Mouse (Mus musculus) forebrain, embryonic 13.5 days (tissue): ENCODE results near the gene Lrch1. TPM values are rescaled to one million over a fixed set of nuclear protein-coding genes. Genes with fewer than 3 reads are reported as not detected.

ENCODE experiments used
- ATAC-seq: fragments of 200-750 bp; cut with Nextera tagmentation; 2 replicates; pipeline ENCODE4 v1.8.0; 2017
- H3K27ac ChIP-seq: fragments of 300-500 bp; sonication (generic); 2 replicates; pipeline ENCODE4 v1.5.1; 2015; ENCODE audit warnings: inconsistent platforms, mild to moderate bottlenecking, moderate library complexity
- H3K27me3 ChIP-seq: fragments of 300-500 bp; sonication (generic); 2 replicates; pipeline ENCODE4 v1.6.1; 2015; ENCODE audit warnings: mild to moderate bottlenecking, inconsistent platforms
- H3K36me3 ChIP-seq: fragments of 300-500 bp; sonication (generic); 2 replicates; pipeline ENCODE4 v1.6.1; 2015; ENCODE audit warnings: mild to moderate bottlenecking, inconsistent platforms; ENCODE audit not compliant: poor library complexity, severe bottlenecking
- H3K4me1 ChIP-seq: fragments of 300-500 bp; sonication (generic); 2 replicates; pipeline ENCODE4 v1.6.1; 2015; ENCODE audit warnings: inconsistent platforms
- H3K4me2 ChIP-seq: fragments of 300-500 bp; sonication (generic); 2 replicates; pipeline ENCODE4 v1.6.1; 2015; ENCODE audit warnings: inconsistent platforms, mild to moderate bottlenecking, moderate library complexity
- H3K4me3 ChIP-seq: fragments of 300-500 bp; sonication (generic); 2 replicates; pipeline ENCODE4 v1.5.1; 2015; ENCODE audit warnings: mild to moderate bottlenecking, inconsistent platforms
- H3K9ac ChIP-seq: fragments of 300-500 bp; sonication (generic); 2 replicates; pipeline ENCODE4 v1.6.1; 2015; ENCODE audit warnings: mild to moderate bottlenecking, inconsistent platforms
- H3K9me3 ChIP-seq: fragments of 300-500 bp; sonication (generic); replicated peaks from 2 replicates; pipeline ENCODE4 v1.6.1; 2016; ENCODE audit warnings: inconsistent platforms
- WGBS: fragments of 180-500 bp; shearing (Covaris S2); methylation state at CpG from one replicate; pipeline ENCODE4 v1.1.7; 2015; 5-methylcytosine and 5-hydroxymethylcytosine counted together
- polyA plus RNA-seq: library from polyadenylated mRNA; unstranded; fragments of >200 nt; fragmentation: Nextera tagmentation; extraction: Ambion mirVana; gene quantifications from 2 replicates; pipeline ENCODE4 v1.2.1, GENCODE M21; 2015

The Lrch1 gene
- polyA plus RNA-seq, 1 experiment from 2014 or later: 7.9 TPM

DNA sequence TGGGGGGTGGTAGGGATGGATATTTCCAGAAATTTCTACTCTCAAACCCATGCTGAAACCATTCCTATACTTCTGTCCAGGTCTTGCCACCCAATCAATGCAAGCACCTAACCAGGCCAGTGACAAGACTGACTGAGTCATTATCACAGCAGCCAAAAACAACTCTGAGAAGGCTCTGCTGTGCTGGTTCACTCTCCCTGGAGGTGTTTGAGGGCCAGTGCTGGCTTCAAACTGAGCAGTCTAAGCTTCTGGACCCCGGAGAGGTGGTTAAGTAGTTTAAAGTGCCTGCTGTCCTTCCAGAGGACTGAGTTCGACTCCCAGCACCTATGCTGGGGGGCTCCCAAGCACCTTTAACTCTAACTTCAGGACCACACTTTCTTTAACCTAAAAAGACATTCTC is 107.3 kb downstream of the Lrch1 start:
- no peaks in the 10 kb centered on the region for H3K27me3 ChIP-seq
- 61% methylated on average over 2 of the region's 2 CpGs for WGBS

DNA sequence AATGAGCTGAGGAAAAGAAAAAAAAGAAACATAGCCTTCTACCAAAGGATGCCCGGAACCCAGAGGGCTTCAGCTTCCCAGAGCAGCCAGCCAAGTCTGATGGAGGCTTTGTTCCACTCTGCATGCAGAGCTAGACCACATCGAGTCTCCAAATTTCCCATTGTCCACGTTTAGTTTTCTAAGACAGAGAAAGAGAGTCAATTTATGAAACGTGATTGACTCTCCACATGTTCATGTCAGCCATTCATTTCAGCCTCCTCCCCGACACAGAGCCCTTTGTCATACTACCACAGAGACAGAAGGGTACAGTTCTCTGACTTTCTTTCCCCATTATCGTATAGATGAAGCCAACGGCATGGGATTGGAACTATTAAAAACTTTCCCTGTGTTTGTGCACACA is 108.9 kb downstream of the Lrch1 start:
- Histone ChIP-seq H3K4me3 (no peak overlapping the region), H3K27me3 (no peaks in the 10 kb centered on the region), H3K27ac (no peak overlapping the region), H3K4me1 (no peaks in the 10 kb centered on the region), H3K9me3 (no peaks in the 10 kb centered on the region), H3K9ac (no peak overlapping the region), H3K36me3 (no peaks in the 10 kb centered on the region), H3K4me2 (no peak overlapping the region)
- no peak for ATAC-seq
- WGBS: 87% methylated on average over 7 of the region's 7 CpGs

More for the DNA sequence above, 107.3 kb downstream of the Lrch1 start:
- no peak overlapping the region for H3K4me2 ChIP-seq
- H3K9ac ChIP-seq: no peak overlapping the region
- no peak overlapping the region for H3K4me3 ChIP-seq
- no peaks in the 10 kb centered on the region for H3K4me1 ChIP-seq
- H3K27ac ChIP-seq: no peak overlapping the region
- no peaks in the 10 kb centered on the region for H3K9me3 ChIP-seq
- ATAC-seq: no peak
- H3K36me3 ChIP-seq: no peaks in the 10 kb centered on the region

DNA sequence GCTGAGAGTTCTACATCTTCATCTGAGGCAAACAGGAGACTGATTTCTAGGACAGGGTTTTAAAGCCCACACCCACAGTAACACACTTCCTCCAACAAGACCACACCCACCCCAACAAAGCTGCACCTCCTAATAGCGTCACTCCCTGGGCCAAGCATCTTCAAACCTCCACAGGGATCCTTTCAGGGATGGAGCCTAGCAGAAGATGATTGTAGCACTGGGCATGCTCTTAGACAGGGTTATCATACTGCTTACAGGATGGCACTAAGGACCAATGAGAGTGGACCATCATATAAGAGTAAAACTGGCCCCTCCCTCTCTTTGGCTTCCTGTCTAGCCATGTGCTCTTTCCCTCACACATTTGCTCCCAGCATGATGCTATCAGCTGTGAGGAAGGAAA is 112.7 kb downstream of the Lrch1 start:
- 56% methylated on average over 1 of the region's 1 CpGs for WGBS
- no peaks in the 10 kb centered on the region for H3K4me1 ChIP-seq

DNA sequence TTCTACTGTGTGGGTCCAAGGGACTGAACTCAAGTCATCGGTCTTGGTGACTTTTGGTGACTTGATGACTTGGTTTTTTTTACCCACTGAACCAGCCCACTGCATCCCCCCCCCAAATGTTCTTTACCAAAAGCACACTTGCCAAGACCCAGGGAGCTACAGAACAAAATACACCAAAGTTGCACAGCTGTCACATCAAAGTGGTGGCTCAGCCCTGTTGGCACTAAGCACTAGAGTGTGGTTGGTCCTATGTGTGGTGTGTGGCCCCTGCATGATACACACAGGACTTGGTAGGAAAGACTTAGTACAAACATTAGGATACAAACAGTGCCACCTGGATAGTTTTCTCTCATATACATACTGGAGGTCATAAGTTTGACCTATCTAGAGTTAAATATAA is 113.5 kb downstream of the Lrch1 start:
- 93% methylated on average over 1 of the region's 1 CpGs for WGBS
- Histone ChIP-seq H3K36me3 (no peaks in the 10 kb centered on the region), H3K9me3 (no peaks in the 10 kb centered on the region), H3K27me3 (no peaks in the 10 kb centered on the region), H3K9ac (no peak overlapping the region), H3K27ac (no peak overlapping the region), H3K4me1 (no peaks in the 10 kb centered on the region), H3K4me2 (no peak overlapping the region), H3K4me3 (no peak overlapping the region)
- ATAC-seq: no peak

More for the DNA sequence above, 112.7 kb downstream of the Lrch1 start:
- no peak overlapping the region for H3K9ac ChIP-seq
- H3K27ac ChIP-seq: no peak overlapping the region
- H3K4me3 ChIP-seq: no peak overlapping the region
- no peaks in the 10 kb centered on the region for H3K36me3 ChIP-seq
- no peak overlapping the region for H3K4me2 ChIP-seq
- H3K9me3 ChIP-seq: no peaks in the 10 kb centered on the region
- no peaks in the 10 kb centered on the region for H3K27me3 ChIP-seq
- ATAC-seq: peak; percentile 41; the same call in 1 of the 2 replicates

DNA sequence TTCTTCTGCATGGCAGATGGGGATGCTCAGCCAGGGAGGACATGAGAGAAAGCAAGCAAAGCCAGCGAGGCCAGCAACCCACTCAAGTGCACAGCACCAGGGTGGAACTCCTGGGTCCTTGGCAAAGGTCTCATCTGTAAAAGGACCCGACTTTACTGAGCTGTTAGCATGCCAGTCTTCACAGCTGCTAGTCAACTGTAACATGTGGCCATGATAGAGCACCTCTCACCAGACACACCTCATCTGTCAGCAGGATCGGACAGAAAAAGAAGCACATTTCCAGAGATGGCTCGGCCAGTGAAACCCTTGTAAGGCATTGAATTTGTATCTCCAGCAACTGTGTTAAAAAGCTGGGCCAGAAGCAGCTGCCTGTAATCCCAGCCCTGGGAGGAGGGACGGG is 116.0 kb downstream of the Lrch1 start:
- Histone ChIP-seq H3K4me1 (no peaks in the 10 kb centered on the region), H3K9me3 (no peaks in the 10 kb centered on the region), H3K36me3 (no peaks in the 10 kb centered on the region), H3K27me3 (no peaks in the 10 kb centered on the region), H3K9ac (no peak overlapping the region), H3K4me2 (no peak overlapping the region), H3K27ac (no peak overlapping the region), H3K4me3 (no peak overlapping the region)
- 86% methylated on average over 5 of the region's 5 CpGs for WGBS
- ATAC-seq: no peak

DNA sequence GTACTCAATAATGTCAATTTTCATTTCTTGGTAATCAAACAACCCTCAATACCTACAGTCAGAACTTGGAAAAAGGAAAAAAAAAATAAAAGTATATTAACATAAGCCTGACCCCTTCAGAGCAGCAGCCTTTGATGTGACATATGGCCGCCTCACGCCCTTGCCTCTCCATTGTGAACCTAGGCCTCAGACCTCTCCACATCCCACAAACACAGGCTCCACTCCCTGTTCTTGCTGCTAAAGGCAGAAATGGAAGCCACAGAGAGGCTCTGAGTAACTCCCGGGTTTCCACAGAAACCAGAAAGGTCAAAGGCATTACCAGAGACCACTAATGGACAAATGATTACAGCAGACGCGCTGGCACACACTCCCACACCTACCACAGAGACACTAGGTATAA is 116.6 kb downstream of the Lrch1 start:
- 79% methylated on average over 5 of the region's 5 CpGs for WGBS
- no peaks in the 10 kb centered on the region for H3K9me3 ChIP-seq
- H3K4me3 ChIP-seq: no peak overlapping the region
- H3K27ac ChIP-seq: no peak overlapping the region
- no peak for ATAC-seq
- H3K27me3 ChIP-seq: no peaks in the 10 kb centered on the region
- no peak overlapping the region for H3K4me2 ChIP-seq
- H3K4me1 ChIP-seq: no peaks in the 10 kb centered on the region
- no peaks in the 10 kb centered on the region for H3K36me3 ChIP-seq
- no peak overlapping the region for H3K9ac ChIP-seq

DNA sequence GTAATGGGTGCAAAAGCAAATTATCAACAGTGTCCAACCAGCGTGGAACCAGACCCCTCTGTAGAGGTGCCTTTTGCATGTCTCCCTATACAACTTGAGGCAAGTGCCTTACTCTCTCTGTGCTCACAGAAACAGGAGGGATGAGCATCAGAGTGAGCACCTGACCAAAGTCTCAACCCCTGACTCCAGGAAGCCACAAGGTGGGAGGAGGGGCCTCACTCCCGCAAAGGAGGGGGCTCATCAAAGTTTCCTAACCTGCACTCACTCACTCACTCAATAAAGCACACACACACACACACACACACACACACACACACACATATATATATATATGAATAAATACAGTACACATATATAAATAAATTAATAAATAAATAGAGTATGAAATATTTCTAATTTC is 117.1 kb downstream of the Lrch1 start:
- Histone ChIP-seq H3K27ac (no peak overlapping the region), H3K4me1 (no peaks in the 10 kb centered on the region), H3K9me3 (no peaks in the 10 kb centered on the region), H3K4me3 (no peak overlapping the region), H3K27me3 (no peaks in the 10 kb centered on the region), H3K4me2 (no peak overlapping the region), H3K36me3 (no peaks in the 10 kb centered on the region), H3K9ac (no peak overlapping the region)
- 75% methylated on average over 2 of the region's 2 CpGs for WGBS
- no peak for ATAC-seq

DNA sequence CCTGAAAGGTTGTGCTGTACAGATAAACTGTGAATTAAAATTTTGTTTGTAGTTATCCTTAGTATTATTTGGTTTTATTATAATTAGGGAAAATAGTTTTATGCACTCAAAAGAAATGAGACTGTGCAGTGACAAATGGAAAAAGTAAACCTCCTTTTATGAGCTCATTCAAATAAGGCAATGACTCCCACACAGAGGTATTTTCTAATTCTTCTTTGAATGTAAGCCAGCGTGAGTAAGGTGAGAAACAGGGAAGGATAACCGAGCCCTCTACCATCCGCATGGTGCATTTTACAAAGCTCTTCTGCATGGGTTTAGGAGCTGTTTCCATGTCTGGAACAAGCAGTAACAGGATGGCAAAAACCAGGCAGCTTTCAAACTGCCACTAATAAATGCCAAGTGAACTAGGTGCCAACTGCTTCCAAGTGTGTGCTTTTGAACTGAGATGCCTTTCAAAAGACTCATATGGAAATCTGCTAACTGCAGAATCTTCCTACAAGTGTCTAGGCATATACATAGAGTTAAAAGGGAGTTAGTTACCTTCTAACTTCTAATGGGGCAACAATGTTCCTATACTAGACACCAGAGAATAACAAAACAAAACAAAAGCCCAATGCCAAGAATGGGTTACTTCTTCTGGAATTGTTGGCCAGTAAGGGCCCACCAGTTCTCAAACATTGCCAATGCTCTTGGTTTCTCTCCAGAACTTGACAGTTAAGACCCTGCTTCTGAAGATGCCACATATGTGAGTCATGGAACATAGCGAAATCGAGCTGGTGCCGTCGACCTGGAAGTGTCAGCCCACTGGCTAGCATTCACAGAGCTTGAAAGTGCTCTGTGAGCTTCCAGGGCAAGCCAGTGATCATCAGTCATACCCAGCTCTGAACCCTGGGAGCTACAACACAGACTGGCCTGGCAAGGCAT is 124.7 kb downstream of the Lrch1 start:
- H3K4me3 ChIP-seq: no peak overlapping the region
- H3K27me3 ChIP-seq: no peaks in the 10 kb centered on the region
- H3K4me1 ChIP-seq: 0 out of 2 replicates have a peak, but pooled peaks cover 4% of the 10 kb centered on the region
- no peaks in the 10 kb centered on the region for H3K9me3 ChIP-seq
- H3K27ac ChIP-seq: no peak overlapping the region
- no peak for ATAC-seq
- H3K4me2 ChIP-seq: no peak overlapping the region
- WGBS: 87% methylated on average over 7 of the region's 7 CpGs
- H3K36me3 ChIP-seq: 0 out of 2 replicates have a peak, but pooled peaks cover 3% of the 10 kb centered on the region
- H3K9ac ChIP-seq: no peak overlapping the region

DNA sequence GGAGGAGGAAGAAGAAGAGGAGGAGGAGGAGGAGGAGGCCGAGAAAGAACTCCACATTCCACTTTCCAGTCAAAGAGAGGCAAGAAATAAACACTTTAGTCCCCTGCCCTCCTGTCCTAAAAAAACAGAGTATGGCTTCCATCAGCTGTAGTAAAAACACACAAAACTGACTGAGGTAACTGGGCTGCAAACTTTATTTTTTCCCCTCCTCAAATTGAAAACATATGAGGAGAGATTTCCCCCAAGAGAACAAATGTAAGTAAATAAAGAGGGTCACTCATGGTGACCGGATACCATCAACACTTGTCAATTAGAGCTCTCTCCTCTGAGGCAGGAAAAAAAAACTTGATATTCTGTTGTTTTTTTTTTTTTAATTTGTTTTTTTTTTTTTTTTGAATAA is 125.6 kb downstream of the Lrch1 start:
- H3K27ac ChIP-seq: no peak overlapping the region
- no peaks in the 10 kb centered on the region for H3K27me3 ChIP-seq
- 62% methylated on average over 2 of the region's 2 CpGs for WGBS
- H3K9ac ChIP-seq: no peak overlapping the region
- 0 out of 2 replicates have a peak, but pooled peaks cover 4% of the 10 kb centered on the region for H3K4me1 ChIP-seq
- H3K9me3 ChIP-seq: no peaks in the 10 kb centered on the region
- no peak for ATAC-seq
- no peak overlapping the region for H3K4me3 ChIP-seq
- H3K36me3 ChIP-seq: 0 out of 2 replicates have a peak, but pooled peaks cover 3% of the 10 kb centered on the region
- H3K4me2 ChIP-seq: no peak overlapping the region

DNA sequence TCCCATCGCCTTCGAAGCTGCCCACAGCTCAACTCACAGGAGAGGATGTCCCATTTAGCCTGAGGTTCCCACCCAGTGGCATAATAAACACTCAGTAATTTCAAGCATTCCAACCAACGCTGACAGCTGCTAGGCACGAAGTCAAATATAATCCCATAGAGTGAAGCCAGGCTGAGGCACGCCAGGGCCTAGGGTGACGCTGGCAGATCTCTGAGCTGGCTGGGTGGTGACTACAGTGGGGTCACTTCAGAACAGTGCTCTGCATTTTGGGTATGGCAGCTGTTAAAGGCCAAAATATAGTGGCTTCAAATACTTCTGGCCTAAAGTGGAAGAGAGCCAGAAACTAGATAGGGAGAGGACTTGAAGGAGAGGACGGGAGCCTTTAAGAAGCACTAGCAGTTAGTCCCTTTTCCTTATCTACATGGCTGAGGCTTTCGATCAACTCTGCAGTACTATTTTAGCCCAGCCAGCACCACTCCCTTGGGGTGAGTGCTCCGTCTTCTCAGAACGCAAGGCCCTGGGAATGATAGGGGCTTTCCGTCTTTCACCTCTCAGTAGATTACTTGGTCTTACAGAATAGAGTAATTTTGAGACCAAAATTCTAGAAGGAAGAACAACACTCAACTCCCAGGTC is 127.4 kb downstream of the Lrch1 start:
- no peak overlapping the region for H3K9ac ChIP-seq
- H3K4me3 ChIP-seq: no peak overlapping the region
- no peak overlapping the region for H3K4me2 ChIP-seq
- no peaks in the 10 kb centered on the region for H3K9me3 ChIP-seq
- H3K27ac ChIP-seq: no peak overlapping the region
- H3K36me3 ChIP-seq: 0 out of 2 replicates have a peak, but pooled peaks cover 3% of the 10 kb centered on the region
- peaks cover 15% of the 10 kb centered on the region for H3K4me1 ChIP-seq
- WGBS: 87% methylated on average over 11 of the region's 11 CpGs
- no peaks in the 10 kb centered on the region for H3K27me3 ChIP-seq
- no peak for ATAC-seq

DNA sequence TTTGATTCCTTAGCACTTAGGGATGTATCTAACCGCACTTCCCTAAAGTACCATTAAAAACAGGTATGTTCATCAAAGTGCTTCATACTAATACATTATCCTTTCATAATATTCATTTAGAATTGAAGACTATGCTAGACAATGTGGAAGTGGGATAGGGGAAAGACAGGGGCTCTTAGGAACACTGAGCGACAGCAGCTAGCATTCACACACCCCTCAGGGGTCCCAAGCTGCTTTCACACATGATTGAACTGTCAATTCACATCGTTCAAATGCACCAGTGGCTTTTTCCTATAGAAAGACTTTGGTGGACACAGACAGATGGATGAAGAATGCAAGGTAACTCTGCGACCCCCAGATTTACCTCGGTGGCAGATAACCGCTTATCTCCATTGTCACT is 131.0 kb downstream of the Lrch1 start:
- H3K4me2 ChIP-seq: no peak overlapping the region
- no peak overlapping the region for H3K9ac ChIP-seq
- H3K9me3 ChIP-seq: no peaks in the 10 kb centered on the region
- no peaks in the 10 kb centered on the region for H3K27me3 ChIP-seq
- no peak overlapping the region for H3K27ac ChIP-seq
- peaks cover 20% of the 10 kb centered on the region for H3K4me1 ChIP-seq
- WGBS: 18% methylated on average over 6 of the region's 6 CpGs
- H3K36me3 ChIP-seq: 0 out of 2 replicates have a peak, but pooled peaks cover 3% of the 10 kb centered on the region
- H3K4me3 ChIP-seq: no peak overlapping the region
- ATAC-seq: peak; percentile 44; the same call in 1 of the 2 replicates
